ENCODE assay signal across 8 mouse cellular contexts in the genomic region with DNA sequence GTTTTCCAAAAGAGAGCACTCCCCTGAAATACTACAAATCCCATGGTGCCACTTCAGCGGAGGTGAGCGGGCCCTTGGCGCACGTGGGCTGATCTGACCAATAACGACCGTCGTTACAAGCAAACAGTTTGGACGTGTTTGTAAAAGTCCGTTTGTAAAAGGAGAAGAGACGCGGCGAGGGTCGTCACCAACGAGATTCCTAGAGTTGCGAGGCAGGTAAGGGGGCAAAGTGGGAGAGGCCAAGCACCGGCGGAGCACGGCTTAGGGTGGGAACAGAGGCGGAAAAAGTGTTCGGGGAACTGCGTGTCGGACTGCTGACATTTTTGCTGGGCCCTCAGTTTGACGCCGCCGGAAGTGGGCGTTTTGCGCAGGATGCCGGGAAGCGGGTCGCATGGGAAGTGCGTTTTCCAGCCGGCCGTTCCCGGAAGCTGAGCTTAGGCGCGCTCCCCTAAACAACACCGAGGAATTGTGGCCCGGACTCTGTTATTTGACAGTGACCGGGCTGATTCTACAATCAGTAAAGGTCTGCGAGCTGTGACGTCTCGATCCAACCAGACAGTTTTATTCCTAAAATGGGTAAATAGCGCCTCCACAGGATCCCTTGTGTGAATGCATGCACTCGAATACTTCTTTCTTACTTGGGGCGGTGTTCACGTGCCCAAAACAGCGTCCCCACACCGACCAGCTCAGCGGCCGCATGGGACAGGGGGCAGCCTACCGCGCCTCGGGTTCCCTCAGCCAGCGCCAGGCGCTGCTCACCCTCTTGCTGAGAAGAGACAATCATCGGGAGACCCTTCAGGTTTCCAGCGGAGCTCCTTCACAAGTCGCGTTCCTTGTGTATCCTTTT. TPM values are rescaled to one million over a fixed set of nuclear protein-coding genes. Genes with fewer than 3 reads are reported as not detected.
DNase-seq lines count a peak whose midpoint lies in the region; ATAC-seq and TF ChIP-seq lines count a peak whose summit lies in the region.

A gene (plus strand): TSS at position 103 of the 847 bp plus-strand sequence.

- H3K9me3 ChIP-seq in embryonic facial prominence, embryonic 14.5 days (ENCODE audit: control insufficient read depth, low read length) = no peaks in the 10 kb centered on the region
- no peaks in the 10 kb centered on the region for H3K9me3 ChIP-seq in limb, embryonic 13.5 days
- H3K9me3 ChIP-seq in midbrain, embryonic 16.5 days (replicated peaks; ENCODE audit: control insufficient read depth, low read length, poor library complexity, severe bottlenecking) = no peaks in the 10 kb centered on the region

- TF ChIP-seq POLR2A in heart, adult 2 months (IDR thresholded peaks at IDR 0.05; ENCODE audit: insufficient read depth, low read depth, low read length) = peak; percentile 88

- H3K27ac ChIP-seq in embryonic facial prominence, embryonic 14.5 days (replicated peaks; ENCODE audit: low read depth, low read length) = peak within 1 kb of the TSS; percentile 97
- H3K27ac ChIP-seq in heart, adult 2 months = peak within 1 kb of the TSS; percentile 99
- peak within 1 kb of the TSS; percentile 91 for H3K27ac ChIP-seq in limb, embryonic 13.5 days
- H3K27ac ChIP-seq in midbrain, embryonic 16.5 days (ENCODE audit: low read length) = peak within 1 kb of the TSS; percentile 88

- DNase-seq in 3T3-L1 (ENCODE audit: low read depth, low spot score) = peak; percentile 97
- peak; percentile 86 to 87 for DNase-seq in adrenal gland, postnatal 4 days (ENCODE audit: low spot score in 2 of 2)
- DNase-seq in embryonic facial prominence, embryonic 14.5 days (ENCODE audit: low spot score) = peak; percentile 98
- peak; percentile 97 to 98 for DNase-seq in heart, adult 2 months
- peak; percentile 94 to 95 for DNase-seq in kidney, adult 8-10 months
- peak; percentile 92 to 95 for DNase-seq in spleen, postnatal 10 days (ENCODE audit: low spot score in 2 of 2)

- H3K4me3 ChIP-seq in embryonic facial prominence, embryonic 14.5 days (ENCODE audit: low read depth, low read length) = peak within 1 kb of the TSS; percentile 87
- peak within 1 kb of the TSS; percentile 87 for H3K4me3 ChIP-seq in heart, adult 2 months
- H3K4me3 ChIP-seq in limb, embryonic 13.5 days = peak within 1 kb of the TSS; percentile 92
- peak within 1 kb of the TSS; percentile 77 for H3K4me3 ChIP-seq in midbrain, embryonic 16.5 days (ENCODE audit: low read depth, low read length)

- TF ChIP-seq EP300 in heart, adult 2 months (IDR thresholded peaks at IDR 0.05; ENCODE audit: insufficient read depth, low read depth, low read length) = peak; percentile 53; the same call in 1 of the 2 replicates

- H3K9ac ChIP-seq in embryonic facial prominence, embryonic 14.5 days (ENCODE audit: low read depth, low read length) = peak within 1 kb of the TSS; percentile 91
- H3K9ac ChIP-seq in heart, adult 2 months (ENCODE audit: low read depth, low read length) = peak within 1 kb of the TSS; percentile 84
- H3K9ac ChIP-seq in limb, embryonic 13.5 days = peak within 1 kb of the TSS; percentile 85
- H3K9ac ChIP-seq in midbrain, embryonic 16.5 days (ENCODE audit: low read depth, low read length) = peak within 1 kb of the TSS; percentile 90

- peak; percentile 78 for TF ChIP-seq CTCF in heart, adult 2 months (IDR thresholded peaks at IDR 0.05)

- peaks cover 4% of the 10 kb centered on the region; the same call in 1 of the 2 replicates for H3K4me1 ChIP-seq in embryonic facial prominence, embryonic 14.5 days (ENCODE audit: control insufficient read depth, insufficient read depth, low read length)
- peaks cover 2% of the 10 kb centered on the region; the same call in 1 of the 2 replicates for H3K4me1 ChIP-seq in heart, adult 2 months (ENCODE audit: control insufficient read depth, insufficient read depth, low read length)
- H3K4me1 ChIP-seq in limb, embryonic 13.5 days = peaks cover 8% of the 10 kb centered on the region
- peaks cover 9% of the 10 kb centered on the region for H3K4me1 ChIP-seq in midbrain, embryonic 16.5 days (ENCODE audit: control insufficient read depth, insufficient read depth, low read length)

- H3K4me2 ChIP-seq in embryonic facial prominence, embryonic 14.5 days (ENCODE audit: low read depth, low read length) = peak within 1 kb of the TSS; percentile 81
- peak within 1 kb of the TSS; percentile 84 for H3K4me2 ChIP-seq in limb, embryonic 13.5 days (replicated peaks)
- peak within 1 kb of the TSS; percentile 67 for H3K4me2 ChIP-seq in midbrain, embryonic 16.5 days (ENCODE audit: low read length)

- WGBS in embryonic facial prominence, embryonic 14.5 days = under 1% methylated on average over 59 of the region's 59 CpGs
- WGBS in heart, adult 2 months = under 1% methylated on average over 59 of the region's 59 CpGs
- under 1% methylated on average over 59 of the region's 59 CpGs for WGBS in limb, embryonic 13.5 days
- under 1% methylated on average over 59 of the region's 59 CpGs for WGBS in midbrain, embryonic 16.5 days

- H3K79me2 ChIP-seq in heart, adult 2 months (replicated peaks; ENCODE audit: control insufficient read depth, insufficient read depth, low read length) = no peaks in the 10 kb centered on the region

- no peaks in the 10 kb centered on the region for H3K27me3 ChIP-seq in embryonic facial prominence, embryonic 14.5 days (replicated peaks; ENCODE audit: control insufficient read depth, insufficient read depth, low read length)
- no peaks in the 10 kb centered on the region for H3K27me3 ChIP-seq in heart, adult 2 months (ENCODE audit: control insufficient read depth, insufficient read depth, low read length)
- no peaks in the 10 kb centered on the region for H3K27me3 ChIP-seq in limb, embryonic 13.5 days
- no peaks in the 10 kb centered on the region for H3K27me3 ChIP-seq in midbrain, embryonic 16.5 days (ENCODE audit: control insufficient read depth, insufficient read depth, low read depth, low read length)

- intact Hi-C loops in heart, adult 2 months (cut with DNase I) = loop anchor here (2.0 kb wide), 2 partner anchors 32 to 34 kb away; a partner anchor contains a TSS

- peak; percentile 95 for ATAC-seq in embryonic facial prominence, embryonic 14.5 days (ENCODE audit: low read depth)
- ATAC-seq in limb, embryonic 13.5 days (ENCODE audit: low FRiP score, low read depth) = peak; percentile 95
- ATAC-seq in midbrain, embryonic 16.5 days = peak; percentile 96

- H3K36me3 ChIP-seq in embryonic facial prominence, embryonic 14.5 days (ENCODE audit: control insufficient read depth, insufficient read depth, low read length) = peaks cover 31% of the 10 kb centered on the region
- no peaks in the 10 kb centered on the region for H3K36me3 ChIP-seq in heart, adult 2 months (ENCODE audit: control insufficient read depth, insufficient read depth, low read length)
- H3K36me3 ChIP-seq in limb, embryonic 13.5 days = peaks cover 48% of the 10 kb centered on the region
- peaks cover 18% of the 10 kb centered on the region for H3K36me3 ChIP-seq in midbrain, embryonic 16.5 days (ENCODE audit: control insufficient read depth, insufficient read depth, low read length)

RNA-seq across cellular contexts. Expression of the gene that starts here (rescaled TPM):
- 10 to 100 TPM; 17.6 to 19.1 TPM for total RNA-seq in adrenal gland, postnatal 4 days (2021)
- 22.7 and 23.9 TPM in 2 replicates for polyA plus RNA-seq in embryonic facial prominence, embryonic 14.5 days (2014; fragmentation: Nextera tagmentation; extraction: Ambion mirVana)
- 10 to 100 TPM in 1 of 2 experiments, 1 to 10 TPM in 1; 8.9 to 11.0 TPM for total RNA-seq in heart, adult 2 months (2021)
- polyA plus RNA-seq in heart, adult 2 months (2012; rRNA removed) = 8.6 and 10.7 TPM in 2 replicates
- 25.2 and 25.4 TPM in 2 replicates for polyA plus RNA-seq in limb, embryonic 13.5 days (2015; fragmentation: Nextera tagmentation; extraction: Ambion mirVana)
- polyA plus RNA-seq in midbrain, embryonic 16.5 days (2015; fragmentation: Nextera tagmentation; extraction: Ambion mirVana) = 24.1 and 25.6 TPM in 2 replicates

Comparison
In these comparisons a context has a peak if more than half of its experiments do, and no peak if none do; other contexts are left out.
1. Peak in every context shown above with its lines: DNase-seq, ATAC-seq, H3K4me3 ChIP-seq and H3K27ac ChIP-seq.